Mouse (Mus musculus) olfactory bulb, adult 2 months (tissue): Measurements from ENCODE around the gene Tgoln1. TPM values are rescaled to one million over a fixed set of nuclear protein-coding genes. Genes with fewer than 3 reads are reported as not detected.
A peak's percentile ranks its signal among the peaks of the same experiment; 100 is the strongest.

ENCODE experiments used
- H3K27ac ChIP-seq: fragments of 200-500 bp; 2 replicates; pipeline ENCODE4 v1.5.1; 2012; ENCODE audit warnings: low read depth, low read length; ENCODE audit not compliant: insufficient read depth
- H3K4me1 ChIP-seq: fragments of 200-500 bp; 2 replicates; pipeline ENCODE4 v1.6.1; 2012; ENCODE audit warnings: low read length; ENCODE audit not compliant: control insufficient read depth, insufficient read depth
- H3K4me3 ChIP-seq: fragments of 200-500 bp; 2 replicates; pipeline ENCODE4 v1.5.1; 2012; ENCODE audit warnings: mild to moderate bottlenecking, low read depth, low read length, moderate library complexity; ENCODE audit not compliant: insufficient read depth
- CTCF ChIP-seq: fragments of 200-500 bp; IDR thresholded peaks from 2 replicates; pipeline ENCODE4 v1.5.1; 2012; ENCODE audit warnings: low read depth, mild to moderate bottlenecking, low read length, moderate library complexity; ENCODE audit not compliant: insufficient read depth
- POLR2A ChIP-seq: fragments of 200-500 bp; IDR thresholded peaks from 2 replicates; pipeline ENCODE4 v1.6.1; 2012; ENCODE audit warnings: mild to moderate bottlenecking, low read depth, low read length, moderate library complexity; ENCODE audit not compliant: insufficient read depth
- WGBS: fragments of 180-500 bp; shearing (Covaris S2); methylation state at CpG from one replicate; pipeline ENCODE4 v1.1.7; 2018; 5-methylcytosine and 5-hydroxymethylcytosine counted together
- polyA plus RNA-seq: library from polyadenylated mRNA; stranded (reverse); fragments of >200 nt; gene quantifications from 2 replicates; pipeline ENCODE4 v1.2.4, GENCODE M21; 2012; ENCODE audit warnings: low replicate concordance; ENCODE audit not compliant: missing spikeins, insufficient read depth, insufficient read length

Gene Tgoln1
- polyA plus RNA-seq, 1 experiment, result not detected

GRCm38 (mm10) chr6:72619734-72620532 is 3.1 kb upstream of the Tgoln1 start:
- Histone ChIP-seq H3K4me3 (no peak overlapping the region), H3K4me1 (peaks cover 5% of the 10 kb centered on the region; the same call in 1 of the 2 replicates), H3K27ac (no peak overlapping the region)
- no peak for TF ChIP-seq CTCF
- no peak for TF ChIP-seq POLR2A
- 63% methylated on average over 12 of the region's 12 CpGs for WGBS

GRCm38 (mm10) chr6:72615561-72616375 is 1.0 kb downstream of the Tgoln1 start:
- TF ChIP-seq POLR2A (no peak), CTCF (no peak)
- Histone ChIP-seq H3K4me3 (peak overlapping the region; percentile 82), H3K4me1 (peaks cover 5% of the 10 kb centered on the region; the same call in 1 of the 2 replicates), H3K27ac (no peak overlapping the region)
- 20% methylated on average over 25 of the region's 25 CpGs for WGBS

GRCm38 (mm10) chr6:72615151-72615550 is 1.6 kb downstream of the Tgoln1 start:
- no peak for TF ChIP-seq POLR2A
- no peak for TF ChIP-seq CTCF
- Histone ChIP-seq H3K27ac (no peak overlapping the region), H3K4me1 (peaks cover 5% of the 10 kb centered on the region; the same call in 1 of the 2 replicates), H3K4me3 (no peak overlapping the region)
- 57% methylated on average over 2 of the region's 2 CpGs for WGBS

- WGBS, result 65% methylated on average over 4 of the region's 4 CpGs
- Histone ChIP-seq H3K4me1 (no peaks in the 10 kb centered on the region; the same call in 1 of the 2 replicates), H3K27ac (no peak overlapping the region), H3K4me3 (no peak overlapping the region)
- TF ChIP-seq CTCF (no peak), POLR2A (no peak)
Measured at GRCm38 (mm10) chr6:72610261-72610660, 6.5 kb downstream of the Tgoln1 start.

- TF ChIP-seq CTCF, result no peak
- Histone ChIP-seq H3K27ac (no peak overlapping the region), H3K4me1 (no peaks in the 10 kb centered on the region), H3K4me3 (no peak overlapping the region)
- WGBS, result 87% methylated on average over 4 of the region's 4 CpGs
Measured at GRCm38 (mm10) chr6:72608662-72609184, 8.1 kb downstream of the Tgoln1 start.

- WGBS, result 59% methylated on average over 5 of the region's 5 CpGs
- no peak overlapping the region for H3K4me3 ChIP-seq
- no peaks in the 10 kb centered on the region for H3K4me1 ChIP-seq
- H3K27ac ChIP-seq, result no peak overlapping the region
- TF ChIP-seq CTCF (no peak), POLR2A (no peak)
Measured at GRCm38 (mm10) chr6:72607676-72608075, 9.1 kb downstream of the Tgoln1 start.

GRCm38 (mm10) chr6:72607060-72607459 is 9.7 kb downstream of the Tgoln1 start:
- 82% methylated on average over 4 of the region's 4 CpGs for WGBS
- Histone ChIP-seq H3K4me1 (no peaks in the 10 kb centered on the region), H3K27ac (no peak overlapping the region), H3K4me3 (no peak overlapping the region)
- no peak for TF ChIP-seq CTCF
- TF ChIP-seq POLR2A, result no peak

GRCm38 (mm10) chr6:72604066-72604465 is 12.7 kb downstream of the Tgoln1 start:
- 91% methylated on average over 2 of the region's 2 CpGs for WGBS
- Histone ChIP-seq H3K27ac (no peak overlapping the region), H3K4me1 (no peaks in the 10 kb centered on the region; the same call in 1 of the 2 replicates), H3K4me3 (no peak overlapping the region)
- TF ChIP-seq CTCF (no peak), POLR2A (no peak)

GRCm38 (mm10) chr6:72601732-72602131 is 15.1 kb downstream of the Tgoln1 start:
- Histone ChIP-seq H3K4me1 (peaks cover 5% of the 10 kb centered on the region), H3K27ac (no peak overlapping the region), H3K4me3 (no peak overlapping the region)
- 38% methylated on average over 1 of the region's 1 CpGs for WGBS
- TF ChIP-seq POLR2A, result no peak
- 0 out of 2 replicates have a peak, but pooled peaks have one; percentile 37 for TF ChIP-seq CTCF
